Mouse (Mus musculus) bone marrow, adult 2 months (tissue): Measurements from ENCODE around the gene Thbs2.

Source experiments
- CTCF ChIP-seq: fragments of 200-500 bp; IDR thresholded peaks from 2 replicates; pipeline ENCODE4 v1.5.1; 2011; ENCODE audit warnings: low read length, control low read depth; ENCODE audit not compliant: control insufficient read depth, insufficient read depth
- POLR2A ChIP-seq: fragments of 200-500 bp; IDR thresholded peaks from 2 replicates; pipeline ENCODE4 v1.6.1; 2011; ENCODE audit warnings: low read depth, mild to moderate bottlenecking, control low read depth, low read length, borderline replicate concordance; ENCODE audit not compliant: control insufficient read depth

DNA sequence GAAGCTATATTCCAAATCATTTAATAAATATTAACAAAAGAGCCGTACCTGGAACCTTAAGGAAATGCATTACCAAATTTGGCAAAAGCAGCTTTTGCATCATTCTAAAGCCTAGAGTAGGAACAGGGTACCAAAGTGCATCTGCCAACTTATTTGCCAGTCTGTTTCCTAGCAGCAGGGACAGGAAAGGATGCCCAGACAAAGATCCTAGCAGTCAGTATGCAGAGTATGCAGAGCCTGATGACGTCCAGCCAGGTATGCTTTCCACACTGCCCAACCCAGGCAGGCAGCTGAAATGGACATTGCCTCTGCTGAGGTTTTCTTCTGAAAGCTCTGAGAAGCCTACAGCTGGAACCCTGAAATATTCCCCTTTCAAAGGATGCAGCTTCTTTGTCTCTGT, 27.6 kb downstream of the Thbs2 start:
- TF ChIP-seq CTCF (no peak), POLR2A (no peak)
